Mouse (Mus musculus): ENCODE measurements around the gene Ggct.

- TF ChIP-seq POLR2A (IDR thresholded peaks at IDR 0.05; ENCODE audit: extremely low read depth, insufficient read depth, low read length) (no peak), CTCF (IDR thresholded peaks at IDR 0.05; ENCODE audit: low read depth, low read length) (peak; percentile 80)
Measured at GRCm38 (mm10) chr6:55016710-55017583, 24.2 kb upstream of the Ggct start.
